Mouse (Mus musculus) intestine, embryonic 14.5 days (tissue): Measurements from ENCODE around the gene Mtmr12. TPM values are rescaled to one million over a fixed set of nuclear protein-coding genes. Genes with fewer than 3 reads are reported as not detected.

Source experiments
- ATAC-seq: fragments of 200-750 bp; cut with Nextera tagmentation; replicated peaks from 2 replicates; pipeline ENCODE4 v1.8.0; 2017; ENCODE audit warnings: low read depth, moderate number of reproducible peaks, moderate TSS enrichment, moderate library complexity; ENCODE audit not compliant: low FRiP score, low TSS enrichment
- DNase-seq: peaks from one replicate; pipeline ENCODE4 v3.0.0-alpha.2; 2018; ENCODE audit warnings: low spot score
- H3K27ac ChIP-seq: fragments of 300-500 bp; sonication (generic); 2 replicates; pipeline ENCODE4 v1.5.1; 2014; ENCODE audit warnings: low read depth, mild to moderate bottlenecking, control low read depth
- H3K27me3 ChIP-seq: fragments of 300-500 bp; sonication (generic); replicated peaks from 2 replicates; pipeline ENCODE4 v1.6.1; 2014; ENCODE audit warnings: low read length, control low read depth; ENCODE audit not compliant: control insufficient read depth, insufficient read depth
- H3K36me3 ChIP-seq: fragments of 300-500 bp; sonication (generic); 2 replicates; pipeline ENCODE4 v1.6.1; 2014; ENCODE audit warnings: low read length, control low read depth; ENCODE audit not compliant: control insufficient read depth, insufficient read depth
- H3K4me1 ChIP-seq: fragments of 300-500 bp; sonication (generic); replicated peaks from 2 replicates; pipeline ENCODE4 v1.6.1; 2014; ENCODE audit warnings: low read length, control low read depth, mixed read lengths; ENCODE audit not compliant: control insufficient read depth, insufficient read depth
- H3K4me2 ChIP-seq: fragments of 300-500 bp; sonication (generic); 2 replicates; pipeline ENCODE4 v1.6.1; 2014; ENCODE audit warnings: low read length
- H3K4me3 ChIP-seq: fragments of 300-500 bp; sonication (generic); 2 replicates; pipeline ENCODE4 v1.5.1; 2014; ENCODE audit warnings: low read depth, low read length, control low read depth, mixed read lengths
- H3K9ac ChIP-seq: fragments of 300-500 bp; sonication (generic); 2 replicates; pipeline ENCODE4 v1.6.1; 2014; ENCODE audit warnings: mild to moderate bottlenecking, low read length
- H3K9me3 ChIP-seq: fragments of 300-500 bp; sonication (generic); 2 replicates; pipeline ENCODE4 v1.6.1; 2016; ENCODE audit warnings: low read length, control low read depth; ENCODE audit not compliant: control insufficient read depth
- WGBS: fragments of 180-500 bp; shearing (Covaris S2); extraction: QIAGEN DNeasy Blood & Tissue Kit; methylation state at CpG from one replicate; pipeline ENCODE4 v1.1.7; 2014; 5-methylcytosine and 5-hydroxymethylcytosine counted together
- polyA plus RNA-seq: library from polyadenylated mRNA; unstranded; fragments of >200 nt; fragmentation: Nextera tagmentation; extraction: Ambion mirVana; gene quantifications from 2 replicates; pipeline ENCODE4 v1.2.1, GENCODE M21; 2014

The Mtmr12 gene
- polyA plus RNA-seq, 1 experiment from 2014 or later, result 21.2 TPM

- H3K36me3 ChIP-seq, result peaks cover 48% of the 10 kb centered on the region
- no peaks in the 10 kb centered on the region for H3K9me3 ChIP-seq
- 81% methylated on average over 4 of the region's 4 CpGs for WGBS
- H3K4me2 ChIP-seq, result no peak overlapping the region
- no peak overlapping the region for H3K9ac ChIP-seq
- no peaks in the 10 kb centered on the region for H3K27me3 ChIP-seq
- H3K4me3 ChIP-seq, result no peak overlapping the region
- H3K27ac ChIP-seq, result no peak overlapping the region
- H3K4me1 ChIP-seq, result no peaks in the 10 kb centered on the region
- DNase-seq (no peak), ATAC-seq (no peak)
Measured at GRCm38 (mm10) chr15:12247159-12247603, 42.4 kb downstream of the Mtmr12 start.

GRCm38 (mm10) chr15:12248279-12248678 lies 43.5 kb downstream of the Mtmr12 start:
- H3K4me2 ChIP-seq, result no peak overlapping the region
- peaks cover 58% of the 10 kb centered on the region for H3K36me3 ChIP-seq
- no peak overlapping the region for H3K9ac ChIP-seq
- ATAC-seq (no peak), DNase-seq (no peak)
- no peak overlapping the region for H3K4me3 ChIP-seq
- 63% methylated on average over 4 of the region's 4 CpGs for WGBS
- no peaks in the 10 kb centered on the region for H3K4me1 ChIP-seq
- no peaks in the 10 kb centered on the region for H3K9me3 ChIP-seq
- H3K27me3 ChIP-seq, result no peaks in the 10 kb centered on the region
- no peak overlapping the region for H3K27ac ChIP-seq

GRCm38 (mm10) chr15:12250350-12250749 lies 45.5 kb downstream of the Mtmr12 start:
- DNase-seq, result no peak
- Histone ChIP-seq H3K9me3 (no peaks in the 10 kb centered on the region), H3K4me3 (no peak overlapping the region), H3K27ac (no peak overlapping the region), H3K36me3 (peaks cover 46% of the 10 kb centered on the region), H3K4me2 (no peak overlapping the region), H3K9ac (no peak overlapping the region), H3K27me3 (no peaks in the 10 kb centered on the region), H3K4me1 (no peaks in the 10 kb centered on the region)
- 84% methylated on average over 5 of the region's 5 CpGs for WGBS
- no peak for ATAC-seq

GRCm38 (mm10) chr15:12251416-12252140 lies 46.8 kb downstream of the Mtmr12 start:
- no peak overlapping the region for H3K27ac ChIP-seq
- H3K9ac ChIP-seq, result no peak overlapping the region
- no peaks in the 10 kb centered on the region for H3K27me3 ChIP-seq
- WGBS, result 93% methylated on average over 15 of the region's 15 CpGs
- no peaks in the 10 kb centered on the region for H3K9me3 ChIP-seq
- no peak for DNase-seq
- no peak overlapping the region for H3K4me2 ChIP-seq
- ATAC-seq, result no peak
- no peaks in the 10 kb centered on the region for H3K4me1 ChIP-seq
- H3K4me3 ChIP-seq, result no peak overlapping the region
- peaks cover 38% of the 10 kb centered on the region for H3K36me3 ChIP-seq

GRCm38 (mm10) chr15:12252141-12252489 lies 47.3 kb downstream of the Mtmr12 start:
- no peak overlapping the region for H3K4me3 ChIP-seq
- no peak overlapping the region for H3K9ac ChIP-seq
- 92% methylated on average over 2 of the region's 2 CpGs for WGBS
- H3K36me3 ChIP-seq, result peaks cover 38% of the 10 kb centered on the region
- H3K27me3 ChIP-seq, result no peaks in the 10 kb centered on the region
- ATAC-seq (no peak), DNase-seq (no peak)
- H3K4me2 ChIP-seq, result no peak overlapping the region
- no peak overlapping the region for H3K27ac ChIP-seq
- no peaks in the 10 kb centered on the region for H3K9me3 ChIP-seq
- no peaks in the 10 kb centered on the region for H3K4me1 ChIP-seq

- Histone ChIP-seq H3K4me3 (no peak overlapping the region), H3K9me3 (no peaks in the 10 kb centered on the region), H3K4me2 (no peak overlapping the region), H3K36me3 (peaks cover 56% of the 10 kb centered on the region), H3K4me1 (no peaks in the 10 kb centered on the region), H3K9ac (no peak overlapping the region), H3K27me3 (no peaks in the 10 kb centered on the region), H3K27ac (no peak overlapping the region)
- no peak for DNase-seq
- WGBS, result 92% methylated on average over 16 of the region's 16 CpGs
- ATAC-seq, result no peak
Measured at GRCm38 (mm10) chr15:12257730-12258494, 53.1 kb downstream of the Mtmr12 start.

- 74% methylated on average over 3 of the region's 3 CpGs for WGBS
- DNase-seq, result no peak
Measured at GRCm38 (mm10) chr15:12263056-12263455, 58.2 kb downstream of the Mtmr12 start.

GRCm38 (mm10) chr15:12266460-12266859 lies 61.6 kb downstream of the Mtmr12 start:
- Histone ChIP-seq H3K4me1 (no peaks in the 10 kb centered on the region), H3K27ac (no peak overlapping the region), H3K4me2 (no peak overlapping the region), H3K36me3 (peaks cover 88% of the 10 kb centered on the region), H3K9me3 (no peaks in the 10 kb centered on the region), H3K4me3 (no peak overlapping the region), H3K27me3 (no peaks in the 10 kb centered on the region), H3K9ac (no peak overlapping the region)
- ATAC-seq (no peak), DNase-seq (no peak)
- 63% methylated on average over 8 of the region's 8 CpGs for WGBS

More at GRCm38 (mm10) chr15:12263056-12263455, 58.2 kb downstream of the Mtmr12 start:
- no peaks in the 10 kb centered on the region for H3K4me1 ChIP-seq
- H3K4me3 ChIP-seq, result no peak overlapping the region
- no peaks in the 10 kb centered on the region for H3K27me3 ChIP-seq
- no peak overlapping the region for H3K9ac ChIP-seq
- no peak for ATAC-seq
- H3K9me3 ChIP-seq, result no peaks in the 10 kb centered on the region
- H3K27ac ChIP-seq, result no peak overlapping the region
- no peak overlapping the region for H3K4me2 ChIP-seq
- H3K36me3 ChIP-seq, result peaks cover 90% of the 10 kb centered on the region
